Mouse (Mus musculus): ENCODE results near the gene Gmfb. TPM values are rescaled to one million over a fixed set of nuclear protein-coding genes. Genes with fewer than 3 reads are reported as not detected.

Gmfb gene
- total and polyA plus RNA-seq, 3 experiments: 3.7 to 132 (median 85.9) TPM

DNA sequence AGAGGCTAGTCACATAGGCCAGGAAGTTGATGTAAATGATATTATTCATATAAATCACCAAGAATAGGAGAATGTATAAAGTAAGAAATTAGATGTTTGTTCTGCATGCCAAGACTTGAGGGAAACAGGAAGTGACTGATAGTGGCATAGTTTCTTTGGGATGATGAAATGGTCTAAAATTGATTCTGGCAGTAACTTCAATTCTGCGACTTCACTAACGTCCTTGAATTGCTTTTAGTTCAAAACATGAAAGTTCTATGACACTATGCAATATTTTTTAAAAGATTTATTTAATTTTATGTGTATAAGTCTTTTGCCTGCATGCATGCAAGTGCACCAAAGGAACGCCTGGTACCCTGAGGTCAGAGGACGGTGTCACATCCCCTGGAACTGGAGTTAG is 18.8 kb downstream of the Gmfb start:
- DNase-seq: no peak

- DNase-seq: no peak
Observed at GRCm38 (mm10) chr14:46800684-46801345, 21.2 kb downstream of the Gmfb start.

DNA sequence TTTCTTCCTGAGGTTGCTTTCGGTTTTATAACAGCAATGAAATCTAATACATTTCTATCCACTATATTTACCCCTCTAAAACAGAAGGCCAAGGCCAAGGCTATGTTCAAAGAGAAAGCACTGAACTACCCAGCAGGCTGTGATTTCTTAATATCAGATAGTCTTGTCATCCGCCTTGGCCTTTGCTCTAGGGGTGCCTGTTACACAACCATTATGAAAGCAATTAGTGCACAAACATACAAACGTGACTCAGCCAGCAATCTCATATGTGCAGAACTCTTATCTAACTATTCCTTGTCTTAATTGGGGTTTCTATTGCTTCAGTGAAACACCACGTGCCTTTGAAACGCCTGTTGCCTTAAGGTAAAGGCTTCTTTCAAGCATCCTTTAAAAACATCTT is 27.9 kb downstream of the Gmfb start:
- peak; percentile 84 for DNase-seq

GRCm38 (mm10) chr14:46790723-46791122 is 31.3 kb downstream of the Gmfb start:
- DNase-seq: no peak

DNA sequence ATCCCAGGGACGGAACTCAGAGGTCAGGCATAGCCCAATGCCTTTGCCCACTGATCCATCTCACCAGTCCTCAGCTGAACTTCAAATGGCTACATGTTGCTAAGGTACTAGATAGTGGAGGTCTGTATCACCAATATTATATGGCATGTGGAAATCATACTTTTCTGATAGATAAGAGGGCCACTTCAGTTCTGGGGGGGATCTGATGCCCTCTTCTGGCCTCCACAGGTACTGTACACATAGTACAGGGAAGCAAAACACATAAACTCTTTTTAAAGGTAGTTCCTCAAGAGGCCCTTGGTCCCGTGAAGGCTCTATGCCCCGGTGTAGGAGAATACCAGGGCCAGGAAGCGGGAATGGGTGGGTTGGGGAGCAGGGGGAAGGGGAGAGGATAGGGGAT is 31.7 kb downstream of the Gmfb start:
- DNase-seq: no peak

GRCm38 (mm10) chr14:46788505-46788901 is 33.5 kb downstream of the Gmfb start:
- peak; percentile 29 for DNase-seq

GRCm38 (mm10) chr14:46787787-46788504 is 34.1 kb downstream of the Gmfb start, which contains the start of gene Cnih1:
Cnih1 (minus strand) TSS chr14:46788411.
- DNase-seq: peak; percentile 95

GRCm38 (mm10) chr14:46787454-46787786 is 34.6 kb downstream of the Gmfb start:
- no peak for DNase-seq

- no peak for DNase-seq
Observed at GRCm38 (mm10) chr14:46785247-46785646, 36.8 kb downstream of the Gmfb start.

DNA sequence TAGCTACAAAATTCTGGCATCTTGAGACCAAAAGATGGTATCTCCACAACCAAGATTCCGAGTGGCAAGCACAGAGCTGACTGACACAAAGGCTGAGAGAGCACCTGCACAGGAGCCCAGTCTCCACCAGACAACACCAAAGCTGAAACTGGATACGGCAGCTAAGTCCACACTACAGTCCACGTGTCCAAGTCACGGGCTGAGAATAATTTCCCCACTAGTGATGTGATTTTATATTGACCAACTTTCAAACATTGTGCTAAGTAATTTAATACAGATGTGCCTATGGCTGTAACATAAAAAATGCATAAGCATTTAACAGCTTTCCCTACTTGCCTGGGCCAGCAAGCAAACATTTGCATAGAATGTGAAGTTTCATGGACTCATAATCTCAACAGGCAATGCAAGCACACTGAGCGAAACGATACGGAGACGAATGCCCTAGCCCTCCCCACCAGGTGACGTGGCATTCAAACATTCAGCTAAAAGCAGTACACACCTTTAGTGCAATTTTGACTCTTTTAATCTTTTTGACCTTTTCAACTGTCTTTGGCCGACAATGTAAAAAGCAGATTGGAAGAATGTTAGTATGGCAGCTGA is 38.6 kb downstream of the Gmfb start:
- no peak for DNase-seq

DNA sequence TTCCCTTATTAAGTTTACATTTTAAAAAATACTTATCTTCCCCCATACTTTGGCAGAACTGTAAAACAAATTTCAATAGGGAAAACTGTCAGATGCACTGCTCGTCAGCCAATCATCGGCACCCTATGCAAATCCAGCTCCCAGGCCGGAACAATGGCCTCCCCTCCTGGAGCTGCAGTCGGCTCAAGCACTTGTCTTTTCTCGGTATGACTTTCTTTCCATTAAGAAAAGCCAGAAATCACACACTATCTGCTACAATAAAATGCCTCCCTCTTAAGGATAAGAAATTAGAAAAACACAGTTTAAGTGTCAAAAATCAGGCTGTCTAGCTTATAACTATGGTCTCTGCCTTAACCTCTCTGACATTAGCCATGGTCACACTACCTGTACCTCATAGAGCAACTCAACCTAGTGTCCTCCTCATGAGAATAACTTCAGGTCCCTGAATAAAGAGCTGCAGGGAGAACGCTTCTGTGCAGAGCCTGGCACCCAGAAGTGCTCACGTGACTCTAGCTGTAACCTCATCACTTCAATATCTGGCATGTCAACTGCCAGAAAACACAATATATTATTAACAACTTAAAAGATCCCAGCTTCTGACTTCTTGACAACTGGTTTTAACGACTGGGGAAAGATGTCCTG is 39.7 kb downstream of the Gmfb start:
- no peak for DNase-seq

GRCm38 (mm10) chr14:46781086-46781485 is 41.0 kb downstream of the Gmfb start:
- no peak for DNase-seq

GRCm38 (mm10) chr14:46779217-46779616 is 42.8 kb downstream of the Gmfb start:
- no peak for DNase-seq

- no peak for DNase-seq
Observed at GRCm38 (mm10) chr14:46778756-46779155, 43.3 kb downstream of the Gmfb start.

GRCm38 (mm10) chr14:46770036-46770435 is 52.0 kb downstream of the Gmfb start:
- DNase-seq: no peak

DNA sequence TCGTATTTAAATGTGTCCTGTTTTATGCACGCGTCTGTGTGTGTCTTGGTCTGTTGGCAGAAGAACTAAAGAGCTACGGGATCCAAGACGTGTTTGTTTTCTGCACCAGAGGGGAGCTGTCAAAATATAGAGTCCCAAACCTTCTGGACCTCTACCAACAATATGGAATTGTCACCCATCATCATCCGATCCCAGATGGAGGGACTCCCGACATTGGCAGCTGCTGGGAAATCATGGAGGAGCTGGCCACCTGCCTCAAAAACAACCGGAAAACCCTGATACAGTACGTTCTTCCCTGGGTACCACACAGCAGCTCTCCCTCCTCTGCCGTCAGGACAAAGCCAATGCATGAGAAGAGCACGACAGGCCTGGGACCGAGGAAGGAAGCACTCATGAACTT is 54.9 kb downstream of the Gmfb start:
- no peak for DNase-seq

- DNase-seq: no peak
Observed at GRCm38 (mm10) chr14:46761186-46761585, 60.9 kb downstream of the Gmfb start.

- DNase-seq: peak; percentile 96
Observed at GRCm38 (mm10) chr14:46760355-46761029, 61.5 kb downstream of the Gmfb start, which contains the start of gene Cdkn3. Cdkn3 (plus strand) TSS chr14:46760541.

DNA sequence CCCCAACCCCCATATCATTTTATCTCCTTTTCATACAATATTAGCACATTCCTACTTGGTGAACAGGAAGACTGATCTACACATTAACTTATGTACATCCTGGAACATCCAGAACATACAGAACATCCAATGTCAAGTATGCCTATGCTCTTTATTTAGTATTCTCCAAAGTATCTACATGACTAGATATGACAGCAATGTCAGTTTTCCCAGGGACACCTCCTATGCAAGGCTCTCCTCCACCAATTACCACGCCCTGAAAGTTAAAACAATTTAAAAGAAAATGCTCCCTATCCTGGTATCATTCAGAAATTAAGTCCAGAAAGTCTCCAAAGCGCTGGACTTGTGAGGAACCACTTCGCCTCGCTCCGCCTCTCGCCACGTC is 62.1 kb downstream of the Gmfb start:
- no peak for DNase-seq
